Mouse (Mus musculus) lung, postnatal 0 days (tissue): ENCODE measurements at regions not wholly inside any gene's neighbourhood (a gene's known extent, or its start where the extent isn't known, plus 50 kb on each side); places are given as distances from the start of the nearest gene placed in this dataset.

Experiments
- ATAC-seq: fragments of 200-750 bp; cut with Nextera tagmentation; 2 replicates; pipeline ENCODE4 v1.8.0; 2017; ENCODE audit warnings: moderate library complexity
- DNase-seq: peaks from one replicate; pipeline ENCODE4 v3.0.0-alpha.2; 2016; ENCODE audit warnings: low spot score
- H3K27ac ChIP-seq: fragments of 300-500 bp; sonication (generic); 2 replicates; pipeline ENCODE4 v1.5.1; 2014; ENCODE audit warnings: antibody characterized with exemption, mild to moderate bottlenecking, low read length, mixed read lengths
- H3K27me3 ChIP-seq: fragments of 300-500 bp; sonication (generic); replicated peaks from 2 replicates; pipeline ENCODE4 v1.6.1; 2014; ENCODE audit warnings: low read length, mixed read lengths; ENCODE audit not compliant: insufficient read depth
- H3K36me3 ChIP-seq: fragments of 300-500 bp; sonication (generic); 2 replicates; pipeline ENCODE4 v1.6.1; 2014; ENCODE audit warnings: low read length, mixed read lengths; ENCODE audit not compliant: insufficient read depth
- H3K4me1 ChIP-seq: fragments of 300-500 bp; sonication (generic); 2 replicates; pipeline ENCODE4 v1.6.1; 2014; ENCODE audit warnings: antibody characterized with exemption, low read depth, low read length, mixed read lengths; ENCODE audit not compliant: insufficient read depth
- H3K4me2 ChIP-seq: fragments of 300-500 bp; sonication (generic); replicated peaks from 2 replicates; pipeline ENCODE4 v1.6.1; 2014; ENCODE audit warnings: low read depth, mild to moderate bottlenecking, low read length, moderate library complexity, mixed read lengths
- H3K4me3 ChIP-seq: fragments of 300-500 bp; sonication (generic); 2 replicates; pipeline ENCODE4 v1.5.1; 2014; ENCODE audit warnings: low read depth, low read length
- H3K9ac ChIP-seq: fragments of 300-500 bp; sonication (generic); replicated peaks from 2 replicates; pipeline ENCODE4 v1.6.1; 2014; ENCODE audit warnings: low read depth, mild to moderate bottlenecking
- H3K9me3 ChIP-seq: fragments of 300-500 bp; sonication (generic); 2 replicates; pipeline ENCODE4 v1.6.1; 2016; ENCODE audit warnings: low read length, mixed read lengths
- CTCF ChIP-seq: IDR thresholded peaks from 2 replicates; pipeline ENCODE4 v1.5.1; 2016; ENCODE audit warnings: antibody characterized with exemption, mild to moderate bottlenecking
- EP300 ChIP-seq: IDR thresholded peaks from 2 replicates; pipeline ENCODE4 v1.6.1; 2016; ENCODE audit warnings: antibody characterized with exemption, mild to moderate bottlenecking, control low read depth
- WGBS: fragments of 180-500 bp; shearing (Covaris S2); extraction: QIAGEN DNeasy Blood & Tissue Kit; methylation state at CpG from one replicate; pipeline ENCODE4 v1.1.7; 2014; 5-methylcytosine and 5-hydroxymethylcytosine counted together

DNA sequence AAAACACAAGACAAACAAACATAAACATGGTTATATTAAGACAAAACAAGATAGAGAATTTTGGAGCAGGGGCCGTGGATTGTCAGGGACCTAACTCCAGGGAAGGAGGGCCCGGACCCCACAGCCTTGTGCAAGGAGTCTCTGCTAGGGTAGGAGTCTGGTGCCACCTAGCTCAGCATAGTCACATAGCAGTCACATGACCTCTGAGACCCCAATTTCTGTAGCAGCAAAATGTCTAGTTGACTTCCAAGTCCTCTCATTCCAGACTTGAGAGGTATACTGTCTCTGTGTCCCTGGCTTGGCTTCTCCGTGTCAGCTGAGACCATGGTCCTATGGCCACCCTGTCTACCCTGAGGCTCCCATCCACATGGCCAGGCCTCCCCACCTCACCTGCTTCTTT is 86.0 kb downstream of the Kcnh2 start:
- no peak overlapping the region for H3K4me2 ChIP-seq
- 87% methylated on average over 3 of the region's 3 CpGs for WGBS
- no peak overlapping the region for H3K4me3 ChIP-seq
- DNase-seq (no peak), ATAC-seq (no peak)
- H3K27ac ChIP-seq = no peak overlapping the region
- H3K27me3 ChIP-seq = no peaks in the 10 kb centered on the region
- H3K9ac ChIP-seq = no peak overlapping the region
- no peaks in the 10 kb centered on the region for H3K9me3 ChIP-seq
- no peaks in the 10 kb centered on the region for H3K36me3 ChIP-seq
- H3K4me1 ChIP-seq = no peaks in the 10 kb centered on the region
- TF ChIP-seq CTCF = no peak
- no peak for TF ChIP-seq EP300

DNA sequence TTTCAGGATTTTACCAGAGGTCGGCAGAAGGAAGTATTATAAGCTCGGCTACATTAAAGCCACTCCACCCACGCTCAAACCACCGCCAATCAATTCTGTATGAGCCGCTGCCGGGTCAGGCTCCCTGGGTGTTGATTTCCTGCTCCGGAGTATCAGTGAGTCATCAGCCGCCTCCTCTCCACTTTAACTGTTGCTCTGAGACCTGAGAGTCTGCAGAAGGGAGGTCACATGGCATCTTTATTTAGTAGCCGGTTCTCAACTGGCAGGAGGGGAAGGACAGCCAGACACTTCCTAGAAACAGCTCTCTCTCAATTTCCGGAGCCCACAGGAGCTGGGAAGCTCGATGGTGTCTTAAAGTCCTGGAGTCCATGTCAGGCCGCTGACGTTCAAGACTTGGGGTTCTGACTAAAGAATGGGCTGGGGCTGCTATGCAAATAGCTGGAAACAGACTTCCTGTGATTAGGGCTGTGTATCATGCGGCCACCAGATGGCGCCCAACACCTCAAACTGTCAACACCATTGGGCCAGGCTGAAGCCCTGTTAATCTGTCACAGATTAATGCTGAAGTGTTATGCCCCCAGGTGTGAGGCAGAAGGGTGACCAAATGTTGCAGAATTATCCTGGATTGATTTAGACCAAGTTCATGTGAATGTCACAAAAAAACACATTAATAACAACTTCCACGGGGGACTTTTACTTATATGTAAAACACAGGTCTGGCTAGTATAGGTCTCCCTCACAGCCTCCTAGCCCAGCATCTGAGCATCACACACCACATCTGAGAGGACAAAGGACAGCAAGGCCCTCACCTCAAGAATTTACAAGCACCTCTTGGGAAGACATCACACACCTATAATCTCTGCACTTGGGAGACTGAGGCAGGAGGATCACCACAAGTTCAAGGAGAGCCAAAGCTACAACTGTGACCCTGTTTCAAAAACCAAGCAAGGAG is 84.8 kb downstream of the Kcnh2 start:
- Histone ChIP-seq H3K4me3 (peak overlapping the region; percentile 19; the same call in 1 of the 2 replicates), H3K27me3 (no peaks in the 10 kb centered on the region), H3K9ac (0 out of 2 replicates have a peak overlapping the region, but pooled peaks have one; percentile 16), H3K9me3 (no peaks in the 10 kb centered on the region), H3K27ac (peak overlapping the region; percentile 59), H3K4me2 (peak overlapping the region; percentile 49), H3K4me1 (no peaks in the 10 kb centered on the region), H3K36me3 (no peaks in the 10 kb centered on the region)
- TF ChIP-seq EP300 = no peak
- peak; percentile 94 for TF ChIP-seq CTCF
- 7% methylated on average over 16 of the region's 16 CpGs for WGBS
- peak; percentile 93 for DNase-seq
- peak; percentile 94 for ATAC-seq
